Mouse (Mus musculus) heart, postnatal 0 days (tissue): Measurements from ENCODE around the gene Akap9.

Experiments used
- CTCF ChIP-seq: IDR thresholded peaks from 2 replicates; pipeline ENCODE4 v1.5.1; 2016; ENCODE audit warnings: antibody characterized with exemption, control low read depth, low read depth
- EP300 ChIP-seq: IDR thresholded peaks from 2 replicates; pipeline ENCODE4 v1.6.1; 2016; ENCODE audit warnings: antibody characterized with exemption, low read depth

GRCm38 (mm10) chr5:4009540-4009939, 81.7 kb downstream of the Akap9 start:
- TF ChIP-seq CTCF (no peak), EP300 (no peak)
